12 mouse cellular contexts compared by ENCODE assay signal in the genomic region with DNA sequence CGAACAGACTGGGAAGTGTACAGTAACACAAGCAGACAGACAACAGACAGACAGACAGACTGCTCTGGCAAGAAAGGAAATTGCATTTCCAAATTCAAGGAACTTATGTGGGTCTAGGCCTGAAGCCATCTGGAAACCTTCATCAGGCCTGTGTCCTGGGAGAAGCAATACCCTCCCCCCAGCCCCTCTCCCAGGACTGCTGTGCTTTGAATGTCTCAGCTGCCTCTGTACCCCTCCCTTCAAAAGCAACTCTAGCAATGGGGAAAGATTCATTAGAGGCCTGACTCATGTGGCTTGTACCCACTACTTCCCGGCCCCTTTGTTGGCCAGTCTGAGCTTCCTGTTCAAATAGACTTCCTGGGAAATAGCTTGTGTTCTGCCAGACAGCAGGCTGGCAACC.
DNase-seq lines count a peak whose midpoint lies in the region; ATAC-seq and TF ChIP-seq lines count a peak whose summit lies in the region.
"Had no signal": no experiment of that assay in that cellular context is flagged by ENCODE, and none has a peak within 500 bp of the region (broad histone marks: within the 10 kb centered on the region; RNA-seq: fewer than 3 reads in every experiment).

No protein-coding gene starts in this region.

- peaks cover 51% of the 10 kb centered on the region for H3K4me1 ChIP-seq in forebrain, embryonic 13.5 days
- H3K4me1 ChIP-seq in forebrain, embryonic 16.5 days (replicated peaks; ENCODE audit: control insufficient read depth, insufficient read depth, low read length) = peaks cover 26% of the 10 kb centered on the region
- peaks cover 21% of the 10 kb centered on the region for H3K4me1 ChIP-seq in liver, embryonic 11.5 days (replicated peaks; ENCODE audit: control insufficient read depth, insufficient read depth, low read length)
- peaks cover 53% of the 10 kb centered on the region for H3K4me1 ChIP-seq in liver, embryonic 12.5 days
- peaks cover 49% of the 10 kb centered on the region for H3K4me1 ChIP-seq in limb, embryonic 14.5 days (ENCODE audit: control insufficient read depth, insufficient read depth, low read length)

- H3K27me3 ChIP-seq in forebrain, embryonic 13.5 days = no peaks in the 10 kb centered on the region
- no peaks in the 10 kb centered on the region for H3K27me3 ChIP-seq in forebrain, embryonic 16.5 days (replicated peaks; ENCODE audit: control insufficient read depth, insufficient read depth, low read length)
- no peaks in the 10 kb centered on the region for H3K27me3 ChIP-seq in liver, embryonic 11.5 days (replicated peaks; ENCODE audit: control insufficient read depth, insufficient read depth, low read length)
- H3K27me3 ChIP-seq in liver, embryonic 12.5 days (replicated peaks) = peaks cover 15% of the 10 kb centered on the region
- no peaks in the 10 kb centered on the region for H3K27me3 ChIP-seq in limb, embryonic 14.5 days (ENCODE audit: control insufficient read depth, insufficient read depth, low read length)

- DNase-seq in liver, embryonic 11.5 days (ENCODE audit: low spot score) = no peak
- DNase-seq in brain, embryonic 14.5 days (ENCODE audit: low read depth) = peak; percentile 27
- DNase-seq in limb, embryonic 14.5 days (ENCODE audit: low spot score) = no peak
- DNase-seq in spleen, postnatal 10 days (ENCODE audit: low spot score in 2 of 2) = no peak
- no peak for DNase-seq in urinary bladder, postnatal 25 days (ENCODE audit: low spot score)
- DNase-seq: gastrocnemius, postnatal 36 days; layer of hippocampus, adult 9-11 months; liver; right cerebral cortex, postnatal 25 days had no signal

- no peaks in the 10 kb centered on the region for H3K9me3 ChIP-seq in forebrain, embryonic 13.5 days (replicated peaks)
- no peaks in the 10 kb centered on the region for H3K9me3 ChIP-seq in forebrain, embryonic 16.5 days (ENCODE audit: control insufficient read depth, low read length)
- no peaks in the 10 kb centered on the region for H3K9me3 ChIP-seq in liver, embryonic 11.5 days (ENCODE audit: control insufficient read depth, low read length)
- no peaks in the 10 kb centered on the region for H3K9me3 ChIP-seq in liver, embryonic 12.5 days (replicated peaks)
- H3K9me3 ChIP-seq in limb, embryonic 14.5 days (ENCODE audit: control insufficient read depth, low read length) = no peaks in the 10 kb centered on the region

- H3K4me2 ChIP-seq in forebrain, embryonic 13.5 days = no peak overlapping the region
- H3K4me2 ChIP-seq in forebrain, embryonic 16.5 days (ENCODE audit: low read length) = no peak overlapping the region
- no peak overlapping the region for H3K4me2 ChIP-seq in liver, embryonic 11.5 days
- H3K4me2 ChIP-seq in liver, embryonic 12.5 days = no peak overlapping the region
- H3K4me2 ChIP-seq in limb, embryonic 14.5 days (replicated peaks; ENCODE audit: low read depth, low read length, severe bottlenecking) = no peak overlapping the region

- H3K4me3 ChIP-seq in forebrain, embryonic 13.5 days = no peak overlapping the region
- no peak overlapping the region for H3K4me3 ChIP-seq in forebrain, embryonic 16.5 days (replicated peaks; ENCODE audit: low read length)
- H3K4me3 ChIP-seq in liver, embryonic 11.5 days (ENCODE audit: low read depth, low read length) = no peak overlapping the region
- no peak overlapping the region for H3K4me3 ChIP-seq in liver, embryonic 12.5 days
- H3K4me3 ChIP-seq in limb, embryonic 14.5 days (replicated peaks; ENCODE audit: low read length) = no peak overlapping the region

- TF ChIP-seq CTCF in brain, embryonic 14.5 days (IDR thresholded peaks at IDR 0.05; ENCODE audit: borderline replicate concordance, extremely low read depth, insufficient read depth, insufficient read length) = no peak

- peaks cover 32% of the 10 kb centered on the region for H3K36me3 ChIP-seq in forebrain, embryonic 13.5 days (ENCODE audit: poor library complexity, severe bottlenecking)
- no peaks in the 10 kb centered on the region for H3K36me3 ChIP-seq in forebrain, embryonic 16.5 days (ENCODE audit: control insufficient read depth, insufficient read depth)
- no peaks in the 10 kb centered on the region; the same call in 1 of the 2 replicates for H3K36me3 ChIP-seq in liver, embryonic 11.5 days (ENCODE audit: control insufficient read depth, insufficient read depth, low read length)
- H3K36me3 ChIP-seq in liver, embryonic 12.5 days = peaks cover 27% of the 10 kb centered on the region
- H3K36me3 ChIP-seq in limb, embryonic 14.5 days (ENCODE audit: control insufficient read depth, insufficient read depth, low read length) = peaks cover 56% of the 10 kb centered on the region

- H3K27ac ChIP-seq in forebrain, embryonic 13.5 days = peak overlapping the region; percentile 20; the same call in 1 of the 2 replicates
- no peak overlapping the region for H3K27ac ChIP-seq in forebrain, embryonic 16.5 days (ENCODE audit: low read length)
- H3K27ac ChIP-seq in liver, embryonic 11.5 days (ENCODE audit: low read depth, low read length) = 0 out of 2 replicates have a peak overlapping the region, but pooled peaks have one; percentile 3
- no peak overlapping the region for H3K27ac ChIP-seq in liver, embryonic 12.5 days
- peak overlapping the region; percentile 61 for H3K27ac ChIP-seq in limb, embryonic 14.5 days (replicated peaks; ENCODE audit: low read depth, low read length)

- H3K9ac ChIP-seq in forebrain, embryonic 13.5 days = no peak overlapping the region
- H3K9ac ChIP-seq in forebrain, embryonic 16.5 days (replicated peaks; ENCODE audit: low read depth, low read length) = no peak overlapping the region
- no peak overlapping the region for H3K9ac ChIP-seq in liver, embryonic 11.5 days (ENCODE audit: low read depth, low read length)
- H3K9ac ChIP-seq in liver, embryonic 12.5 days = no peak overlapping the region
- no peak overlapping the region for H3K9ac ChIP-seq in limb, embryonic 14.5 days (ENCODE audit: low read depth, low read length, severe bottlenecking)

- TF ChIP-seq POLR2A in brain, embryonic 14.5 days (IDR thresholded peaks at IDR 0.05; ENCODE audit: borderline replicate concordance, extremely low read depth, insufficient read depth, insufficient read length, poor library complexity, severe bottlenecking) = no peak
- TF ChIP-seq POLR2A in limb, embryonic 14.5 days (IDR thresholded peaks at IDR 0.05; ENCODE audit: borderline replicate concordance, extremely low read depth, insufficient read depth, insufficient read length) = no peak

- ATAC-seq in forebrain, embryonic 13.5 days = no peak
- no peak for ATAC-seq in forebrain, embryonic 16.5 days
- ATAC-seq in liver, embryonic 11.5 days (replicated peaks; ENCODE audit: low FRiP score) = no peak
- ATAC-seq in liver, embryonic 12.5 days = no peak
- peak; percentile 38; the same call in 1 of the 2 replicates for ATAC-seq in limb, embryonic 14.5 days (ENCODE audit: low FRiP score, low read depth)

- WGBS in forebrain, embryonic 13.5 days = 69% methylated on average over 2 of the region's 2 CpGs
- 57% methylated on average over 2 of the region's 2 CpGs for WGBS in forebrain, embryonic 16.5 days
- 58% methylated on average over 2 of the region's 2 CpGs for WGBS in liver, embryonic 11.5 days
- 45% methylated on average over 2 of the region's 2 CpGs for WGBS in liver, embryonic 12.5 days (ENCODE audit: insufficient replicate concordance)
- 32% methylated on average over 2 of the region's 2 CpGs for WGBS in limb, embryonic 14.5 days

Comparison
In these comparisons a context has a peak if more than half of its experiments do, and no peak if none do; other contexts are left out.
1. H3K27ac ChIP-seq: peak in forebrain, embryonic 13.5 days (single experiment), liver, embryonic 11.5 days (single experiment) and limb, embryonic 14.5 days (single experiment); none in forebrain, embryonic 16.5 days (single experiment) and liver, embryonic 12.5 days (single experiment).